Mouse (Mus musculus): ENCODE data around the gene Gm20388. TPM values are rescaled to one million over a fixed set of nuclear protein-coding genes. Genes with fewer than 3 reads are reported as not detected.
A peak's percentile ranks its signal among the peaks of the same experiment; 100 is the strongest.

Gene Gm20388
- polyA plus RNA-seq, 1 experiment from 2014 or later, result not detected

GRCm38 (mm10) chr8:120440739-120441138, 530.1 kb downstream of the Gm20388 start:
- Histone ChIP-seq H3K9ac (ENCODE audit: low read length) (no peak overlapping the region; the same call in 1 of the 2 replicates), H3K4me2 (replicated peaks; ENCODE audit: low read depth) (no peak overlapping the region), H3K4me1 (replicated peaks; ENCODE audit: control insufficient read depth, insufficient read depth) (peaks cover 9% of the 10 kb centered on the region), H3K36me3 (ENCODE audit: control insufficient read depth, insufficient read depth, low read length) (no peaks in the 10 kb centered on the region), H3K9me3 (ENCODE audit: control insufficient read depth, low read length) (no peaks in the 10 kb centered on the region), H3K27ac (replicated peaks) (no peak overlapping the region), H3K27me3 (ENCODE audit: control insufficient read depth, insufficient read depth, low read length) (no peaks in the 10 kb centered on the region), H3K4me3 (ENCODE audit: low read depth, low read length) (no peak overlapping the region)
- ATAC-seq (ENCODE audit: low FRiP score, low TSS enrichment) (no peak), DNase-seq (ENCODE audit: low spot score) (no peak)
- TF ChIP-seq EP300 (optimal IDR thresholded peaks at IDR 0.05) (no peak), CTCF (IDR thresholded peaks at IDR 0.05; ENCODE audit: low read depth) (no peak)
- 83% methylated on average over 12 of the region's 12 CpGs for WGBS

- DNase-seq (ENCODE audit: low spot score), result no peak
- H3K4me3 ChIP-seq (ENCODE audit: low read depth, low read length), result no peak overlapping the region
- peak; percentile 13; the same call in 1 of the 2 replicates for ATAC-seq (ENCODE audit: low FRiP score, low TSS enrichment)
- H3K36me3 ChIP-seq (ENCODE audit: control insufficient read depth, insufficient read depth, low read length), result no peaks in the 10 kb centered on the region
- TF ChIP-seq CTCF (IDR thresholded peaks at IDR 0.05; ENCODE audit: low read depth) (no peak), EP300 (optimal IDR thresholded peaks at IDR 0.05) (no peak)
- H3K4me2 ChIP-seq (replicated peaks; ENCODE audit: low read depth), result no peak overlapping the region
- no peak overlapping the region for H3K9ac ChIP-seq (ENCODE audit: low read length)
- H3K27ac ChIP-seq (replicated peaks), result 0 out of 2 replicates have a peak overlapping the region, but pooled peaks have one; percentile 30
- no peaks in the 10 kb centered on the region for H3K9me3 ChIP-seq (ENCODE audit: control insufficient read depth, low read length)
- WGBS, result 69% methylated on average over 6 of the region's 6 CpGs
- no peaks in the 10 kb centered on the region for H3K27me3 ChIP-seq (ENCODE audit: control insufficient read depth, insufficient read depth, low read length)
- H3K4me1 ChIP-seq (replicated peaks; ENCODE audit: control insufficient read depth, insufficient read depth), result peaks cover 9% of the 10 kb centered on the region
These were observed 531.0 kb downstream of the Gm20388 start for GRCm38 (mm10) chr8:120441637-120442036.

GRCm38 (mm10) chr8:120442306-120443003, 531.8 kb downstream of the Gm20388 start:
- ATAC-seq (ENCODE audit: low FRiP score, low TSS enrichment), result peak; percentile 40; the same call in 1 of the 2 replicates
- H3K4me1 ChIP-seq (replicated peaks; ENCODE audit: control insufficient read depth, insufficient read depth), result peaks cover 9% of the 10 kb centered on the region
- DNase-seq (ENCODE audit: low spot score), result peak; percentile 70

GRCm38 (mm10) chr8:120445249-120445648, 534.6 kb downstream of the Gm20388 start:
- no peaks in the 10 kb centered on the region for H3K9me3 ChIP-seq (ENCODE audit: control insufficient read depth, low read length)
- H3K27me3 ChIP-seq (ENCODE audit: control insufficient read depth, insufficient read depth, low read length), result no peaks in the 10 kb centered on the region
- no peak overlapping the region for H3K4me2 ChIP-seq (replicated peaks; ENCODE audit: low read depth)
- 50% methylated on average over 10 of the region's 10 CpGs for whole genome bisulfite sequencing
- peaks cover 6% of the 10 kb centered on the region; the same call in 1 of the 2 replicates for H3K4me1 ChIP-seq (replicated peaks; ENCODE audit: control insufficient read depth, insufficient read depth)
- H3K27ac ChIP-seq (replicated peaks), result no peak overlapping the region
- DNase-seq (ENCODE audit: low spot score) (peak; percentile 61), ATAC-seq (ENCODE audit: low FRiP score, low TSS enrichment) (no peak)
- TF ChIP-seq CTCF (IDR thresholded peaks at IDR 0.05; ENCODE audit: low read depth) (no peak), EP300 (optimal IDR thresholded peaks at IDR 0.05) (no peak)
- no peak overlapping the region for H3K9ac ChIP-seq (ENCODE audit: low read length)
- H3K36me3 ChIP-seq (ENCODE audit: control insufficient read depth, insufficient read depth, low read length), result no peaks in the 10 kb centered on the region
- H3K4me3 ChIP-seq (ENCODE audit: low read depth, low read length), result no peak overlapping the region

More at GRCm38 (mm10) chr8:120442306-120443003, 531.8 kb downstream of the Gm20388 start:
- no peak overlapping the region for H3K4me2 ChIP-seq (replicated peaks; ENCODE audit: low read depth)
- H3K27ac ChIP-seq (replicated peaks), result 0 out of 2 replicates have a peak overlapping the region, but pooled peaks have one; percentile 30
- no peak overlapping the region for H3K4me3 ChIP-seq (ENCODE audit: low read depth, low read length)
- H3K36me3 ChIP-seq (ENCODE audit: control insufficient read depth, insufficient read depth, low read length), result no peaks in the 10 kb centered on the region
- no peaks in the 10 kb centered on the region for H3K9me3 ChIP-seq (ENCODE audit: control insufficient read depth, low read length)
- WGBS, result 40% methylated on average over 4 of the region's 4 CpGs
- no peak overlapping the region for H3K9ac ChIP-seq (ENCODE audit: low read length)
- TF ChIP-seq EP300 (optimal IDR thresholded peaks at IDR 0.05) (peak; percentile 74), CTCF (IDR thresholded peaks at IDR 0.05; ENCODE audit: low read depth) (no peak)
- no peaks in the 10 kb centered on the region for H3K27me3 ChIP-seq (ENCODE audit: control insufficient read depth, insufficient read depth, low read length)

- H3K27me3 ChIP-seq (ENCODE audit: control insufficient read depth, insufficient read depth, low read length), result no peaks in the 10 kb centered on the region
- DNase-seq (ENCODE audit: low spot score) (no peak), ATAC-seq (ENCODE audit: low FRiP score, low TSS enrichment) (no peak; the same call in 1 of the 2 replicates)
- no peaks in the 10 kb centered on the region for H3K36me3 ChIP-seq (ENCODE audit: control insufficient read depth, insufficient read depth, low read length)
- 72% methylated on average over 6 of the region's 6 CpGs for WGBS
- H3K9me3 ChIP-seq (ENCODE audit: control insufficient read depth, low read length), result no peaks in the 10 kb centered on the region
- no peaks in the 10 kb centered on the region for H3K4me1 ChIP-seq (replicated peaks; ENCODE audit: control insufficient read depth, insufficient read depth)
- no peak overlapping the region for H3K27ac ChIP-seq (replicated peaks)
- no peak overlapping the region for H3K4me3 ChIP-seq (ENCODE audit: low read depth, low read length)
- TF ChIP-seq CTCF (IDR thresholded peaks at IDR 0.05; ENCODE audit: low read depth), result no peak
- no peak for TF ChIP-seq EP300 (optimal IDR thresholded peaks at IDR 0.05)
- H3K4me2 ChIP-seq (replicated peaks; ENCODE audit: low read depth), result no peak overlapping the region
- no peak overlapping the region for H3K9ac ChIP-seq (ENCODE audit: low read length)
These were observed 537.5 kb downstream of the Gm20388 start for GRCm38 (mm10) chr8:120448131-120448530.

- Histone ChIP-seq H3K9ac (ENCODE audit: low read length) (no peak overlapping the region), H3K36me3 (ENCODE audit: control insufficient read depth, insufficient read depth, low read length) (no peaks in the 10 kb centered on the region), H3K4me1 (replicated peaks; ENCODE audit: control insufficient read depth, insufficient read depth) (no peaks in the 10 kb centered on the region), H3K27me3 (ENCODE audit: control insufficient read depth, insufficient read depth, low read length) (no peaks in the 10 kb centered on the region), H3K9me3 (ENCODE audit: control insufficient read depth, low read length) (no peaks in the 10 kb centered on the region), H3K4me3 (ENCODE audit: low read depth, low read length) (no peak overlapping the region), H3K27ac (replicated peaks) (no peak overlapping the region), H3K4me2 (replicated peaks; ENCODE audit: low read depth) (no peak overlapping the region)
- no peak for TF ChIP-seq EP300 (optimal IDR thresholded peaks at IDR 0.05)
- 83% methylated on average over 4 of the region's 4 CpGs for WGBS
- DNase-seq (ENCODE audit: low spot score) (no peak), ATAC-seq (ENCODE audit: low FRiP score, low TSS enrichment) (no peak)
These were observed 538.5 kb downstream of the Gm20388 start for GRCm38 (mm10) chr8:120449139-120449538.
